Mouse (Mus musculus) embryonic stem cell, embryonic (primary cell): ENCODE measurements at regions not wholly inside any gene's neighbourhood (a gene's known extent, or its start where the extent isn't known, plus 50 kb on each side); places are given as distances from the start of the nearest gene placed in this dataset.
"Not testable (repeated sequence)": the region's sequence is repeated elsewhere in the genome, so short reads cannot be mapped to it uniquely, and the experiment has no call there.

Experiments
- CTCF ChIA-PET, 4 experiments: fragments of 300-600 bp in 2 of 4; fragments of 350-600 bp in 2 of 4; sonication (Branson Sonifier 250); formaldehyde crosslinking; loops; one replicate each; lab custom pipeline; 2022; ENCODE audit warnings: inconsistent platforms in 2 of 4; lab: Charles Lee
- POLR2A ChIA-PET, 4 experiments: fragments of 300-600 bp in 2 of 4; fragments of 350-600 bp in 2 of 4; sonication (Branson Sonifier 250); formaldehyde crosslinking; loops; one replicate each; lab custom pipeline; 2022; ENCODE audit warnings: antibody characterized with exemption in 4 of 4, inconsistent platforms in 1 of 4; lab: Charles Lee

DNA sequence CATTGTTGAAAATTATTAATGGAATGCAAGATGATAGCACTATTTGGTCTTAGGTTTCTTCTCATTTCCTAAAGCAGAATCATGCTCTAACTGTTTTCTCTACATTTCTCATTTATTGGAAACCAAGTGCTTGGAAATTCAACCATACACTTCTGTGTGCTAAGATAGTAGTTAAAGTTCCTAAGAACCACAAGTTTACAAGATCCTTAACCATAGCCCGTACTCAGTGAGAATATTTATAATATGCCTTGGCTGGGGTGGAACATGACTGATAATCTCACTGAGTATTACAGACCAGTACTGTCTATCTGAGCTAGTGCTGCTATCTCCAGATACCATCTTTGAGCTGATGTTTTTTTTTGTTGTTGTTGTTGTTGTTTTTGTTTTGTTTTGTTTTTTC is 236.9 kb upstream of the Tmem196 start:
- CTCF ChIA-PET, POLR2A ChIA-PET: not testable (repeated sequence)

GRCm38 (mm10) chr12:119730789-119731188 is 214.8 kb upstream of the Tmem196 start:
- CTCF ChIA-PET, result no interaction called here

DNA sequence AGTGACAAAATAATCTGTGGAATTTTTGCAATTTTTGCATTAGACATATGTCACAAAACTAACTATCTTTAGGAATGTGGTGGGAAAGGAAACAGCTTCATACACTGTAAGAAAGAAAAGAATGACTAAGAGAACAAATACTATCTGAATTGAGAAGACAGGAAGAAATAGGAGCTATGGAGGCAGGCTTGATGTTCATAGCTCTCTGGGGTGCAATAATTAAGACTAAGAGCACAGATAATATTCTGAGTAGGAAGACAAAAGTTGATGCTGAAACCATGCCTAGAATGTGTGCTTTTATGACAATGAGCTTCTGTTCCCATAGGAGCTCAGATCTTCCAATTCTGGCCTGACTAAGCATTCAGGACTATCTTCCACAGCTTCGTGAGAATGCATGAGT is 183.0 kb upstream of the Tmem196 start:
- POLR2A ChIA-PET, result no interaction called here
- CTCF ChIA-PET, result no interaction called here

More at GRCm38 (mm10) chr12:119730789-119731188, 214.8 kb upstream of the Tmem196 start:
- POLR2A ChIA-PET, result no interaction called here

- CTCF ChIA-PET, result no interaction called here
- POLR2A ChIA-PET, result no interaction called here
Measured at GRCm38 (mm10) chr12:119763292-119763976, 182.2 kb upstream of the Tmem196 start.

GRCm38 (mm10) chr12:119777559-119777958 is 168.1 kb upstream of the Tmem196 start:
- POLR2A ChIA-PET, result interaction anchor here in 1 of 4 experiments (1.0 kb wide), 1 partner anchor 9 kb away, joined by 3 read pairs; no protein-coding TSS in a partner anchor

GRCm38 (mm10) chr12:119807692-119808091 is 137.9 kb upstream of the Tmem196 start:
- ChIA-PET POLR2A (no interaction called here), CTCF (interaction anchor here in 1 of 4 experiments (0.6 to 1.1 kb wide), 2 partner anchors 174 to 220 kb away, joined by 3 to 6 read pairs; no protein-coding TSS in a partner anchor)

More at GRCm38 (mm10) chr12:119777559-119777958, 168.1 kb upstream of the Tmem196 start:
- CTCF ChIA-PET, result no interaction called here

DNA sequence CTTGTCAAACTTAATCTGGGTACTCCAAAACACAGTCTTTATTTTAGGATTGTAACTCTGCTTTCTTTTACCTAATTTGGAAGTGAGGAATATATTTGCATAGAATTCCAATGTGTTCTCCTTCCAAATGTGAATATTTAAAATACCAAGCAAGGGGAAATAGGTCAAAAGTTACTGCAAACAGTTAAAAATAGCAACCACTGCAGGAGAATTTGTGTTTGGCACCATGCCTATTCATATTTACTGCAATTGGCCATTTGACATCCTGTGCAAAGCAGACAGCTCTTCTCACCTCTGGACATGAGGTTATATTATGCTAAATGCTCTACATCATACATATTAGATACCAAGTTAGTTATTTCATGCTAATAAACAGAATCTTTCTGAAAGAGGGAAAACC is 129.4 kb upstream of the Tmem196 start:
- ChIA-PET POLR2A (no interaction called here), CTCF (interaction anchor here in 1 of 4 experiments (0.7 kb wide), 1 partner anchor 24 kb away, joined by 10 read pairs; no protein-coding TSS in a partner anchor)

DNA sequence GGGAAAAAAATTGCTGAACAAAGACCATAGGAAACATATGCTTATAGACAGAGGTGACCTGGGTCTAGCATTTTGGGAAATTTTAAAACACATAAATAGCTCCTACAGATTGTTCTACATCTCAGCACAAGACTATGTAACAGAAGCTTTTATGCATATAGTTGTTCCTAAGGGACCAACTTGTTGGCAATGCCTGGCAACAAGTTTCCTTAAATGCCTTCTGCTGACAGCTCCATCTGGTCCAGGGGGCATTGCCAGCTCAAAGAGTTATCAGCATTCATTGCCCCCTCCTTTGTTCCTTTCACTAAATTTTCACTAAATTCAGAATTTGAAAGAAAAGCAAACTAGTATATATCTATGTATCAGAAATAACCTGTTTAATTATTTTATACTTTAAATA is 106.5 kb upstream of the Tmem196 start:
- ChIA-PET CTCF (interaction anchor here in 1 of 4 experiments (0.7 kb wide), 1 partner anchor 437 kb away, joined by 3 read pairs; no protein-coding TSS in a partner anchor), POLR2A (no interaction called here)

GRCm38 (mm10) chr12:119881744-119882143 is 63.9 kb upstream of the Tmem196 start:
- ChIA-PET CTCF (no interaction called here), POLR2A (no interaction called here)

DNA sequence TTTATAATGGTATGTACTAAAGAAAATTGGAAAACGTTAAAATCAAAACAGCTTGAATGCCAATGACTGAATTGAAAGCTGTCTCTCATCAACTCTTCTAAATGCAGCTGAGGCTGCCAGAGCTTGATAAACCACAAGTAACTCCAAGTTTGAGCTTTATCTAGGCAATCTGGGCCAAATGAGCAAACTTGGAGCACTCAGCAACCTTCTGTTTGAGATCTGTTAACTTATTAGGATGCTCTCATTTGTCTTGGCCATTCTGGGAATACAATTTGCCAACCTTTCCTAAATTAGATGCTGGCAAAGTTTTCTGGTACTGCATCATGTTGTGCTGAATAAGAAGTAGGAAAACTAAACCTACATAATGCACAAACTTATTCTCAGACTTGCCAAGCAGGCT is 55.6 kb upstream of the Tmem196 start:
- POLR2A ChIA-PET, result no interaction called here
- CTCF ChIA-PET, result no interaction called here
